Mouse (Mus musculus): Measurements from ENCODE around the gene Olfr796.

DNA sequence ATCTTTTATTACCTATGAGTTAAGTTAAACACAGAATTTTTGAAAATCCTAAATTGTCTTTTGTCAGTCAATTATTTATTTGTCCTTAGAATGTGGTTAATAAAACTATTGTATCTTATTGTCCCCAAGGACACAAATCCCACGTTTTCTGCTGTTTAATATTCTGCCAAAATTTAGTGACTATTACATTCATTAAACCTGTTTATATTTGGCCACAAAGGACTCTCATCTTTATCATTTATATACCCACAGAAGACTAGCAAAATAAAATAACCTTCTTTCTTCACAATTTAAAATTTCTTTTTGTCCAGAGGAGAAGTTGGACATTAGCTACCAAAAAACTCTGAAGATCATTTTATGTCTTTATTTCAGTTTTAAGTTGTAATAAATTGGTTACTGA, 24.8 kb upstream of the Olfr796 start, which contains the start of gene Olfr799:
- TF ChIP-seq CTCF (IDR thresholded peaks at IDR 0.05; ENCODE audit: borderline replicate concordance, insufficient read depth, low read depth, low read length) (no peak), POLR2A (IDR thresholded peaks at IDR 0.05; ENCODE audit: borderline replicate concordance, insufficient read depth, low read length) (no peak)
